Mouse (Mus musculus) hindbrain, embryonic 13.5 days (tissue): ENCODE data around the gene Klhl23. TPM values are rescaled to one million over a fixed set of nuclear protein-coding genes. Genes with fewer than 3 reads are reported as not detected.
"Not testable (repeated sequence)": the region's sequence is repeated elsewhere in the genome, so short reads cannot be mapped to it uniquely, and the experiment has no call there.

Experiments used
- ATAC-seq: fragments of 200-750 bp; cut with Nextera tagmentation; 2 replicates; pipeline ENCODE4 v1.8.0; 2017; ENCODE audit warnings: moderate TSS enrichment; ENCODE audit not compliant: low FRiP score
- H3K27ac ChIP-seq: fragments of 300-500 bp; sonication (generic); 2 replicates; pipeline ENCODE4 v1.5.1; 2015; ENCODE audit warnings: inconsistent platforms, mild to moderate bottlenecking, moderate library complexity
- H3K27me3 ChIP-seq: fragments of 300-500 bp; sonication (generic); 2 replicates; pipeline ENCODE4 v1.6.1; 2015; ENCODE audit warnings: mild to moderate bottlenecking, inconsistent platforms
- H3K36me3 ChIP-seq: fragments of 300-500 bp; sonication (generic); 2 replicates; pipeline ENCODE4 v1.6.1; 2015; ENCODE audit warnings: mild to moderate bottlenecking, inconsistent platforms
- H3K4me1 ChIP-seq: fragments of 300-500 bp; sonication (generic); replicated peaks from 2 replicates; pipeline ENCODE4 v1.6.1; 2015; ENCODE audit warnings: inconsistent platforms
- H3K4me2 ChIP-seq: fragments of 300-500 bp; sonication (generic); 2 replicates; pipeline ENCODE4 v1.6.1; 2015; ENCODE audit warnings: inconsistent platforms, mild to moderate bottlenecking, moderate library complexity
- H3K4me3 ChIP-seq: fragments of 300-500 bp; sonication (generic); 2 replicates; pipeline ENCODE4 v1.5.1; 2015; ENCODE audit warnings: mild to moderate bottlenecking, inconsistent platforms
- H3K9ac ChIP-seq: fragments of 300-500 bp; sonication (generic); 2 replicates; pipeline ENCODE4 v1.6.1; 2015; ENCODE audit warnings: mild to moderate bottlenecking, inconsistent platforms
- H3K9me3 ChIP-seq: fragments of 300-500 bp; sonication (generic); 2 replicates; pipeline ENCODE4 v1.6.1; 2016; ENCODE audit warnings: inconsistent platforms
- WGBS: fragments of 180-500 bp; shearing (Covaris S2); methylation state at CpG from one replicate; pipeline ENCODE4 v1.1.7; 2015; 5-methylcytosine and 5-hydroxymethylcytosine counted together
- polyA plus RNA-seq: library from polyadenylated mRNA; unstranded; fragments of >200 nt; fragmentation: Nextera tagmentation; extraction: Ambion mirVana; gene quantifications from 2 replicates; pipeline ENCODE4 v1.2.1, GENCODE M21; 2015

Gene Klhl23
- polyA plus RNA-seq = 66.8 and 67.4 TPM in 2 replicates

GRCm38 (mm10) chr2:69821711-69822110 lies at the start of gene Klhl23:
Klhl23 (plus strand) TSS chr2:69821944.
- ATAC-seq = no peak
- 27% methylated on average over 8 of the region's 8 CpGs for WGBS
- Histone ChIP-seq H3K4me3 (peak within 1 kb of the TSS; percentile 87), H3K27ac (peak within 1 kb of the TSS; percentile 95), H3K9me3 (no peaks in the 10 kb centered on the region), H3K9ac (peak within 1 kb of the TSS; percentile 94), H3K4me1 (peaks cover 38% of the 10 kb centered on the region), H3K27me3 (no peaks in the 10 kb centered on the region), H3K36me3 (peaks cover 4% of the 10 kb centered on the region; the same call in 1 of the 2 replicates), H3K4me2 (peak within 1 kb of the TSS; percentile 80)

GRCm38 (mm10) chr2:69773331-69773730 lies 48.4 kb upstream of the Klhl23 start:
- no peaks in the 10 kb centered on the region for H3K9me3 ChIP-seq
- no peaks in the 10 kb centered on the region for H3K27me3 ChIP-seq
- H3K4me2 ChIP-seq = no peak overlapping the region
- H3K9ac ChIP-seq = no peak overlapping the region
- H3K4me3 ChIP-seq = no peak overlapping the region
- 96% methylated on average over 3 of the region's 3 CpGs for WGBS
- ATAC-seq = no peak
- peaks cover 32% of the 10 kb centered on the region for H3K36me3 ChIP-seq
- H3K27ac ChIP-seq = no peak overlapping the region
- H3K4me1 ChIP-seq = no peaks in the 10 kb centered on the region

GRCm38 (mm10) chr2:69777985-69778835 lies 43.5 kb upstream of the Klhl23 start:
- ATAC-seq = no peak
- Histone ChIP-seq H3K4me2 (no peak overlapping the region), H3K27me3 (no peaks in the 10 kb centered on the region), H3K36me3 (peaks cover 52% of the 10 kb centered on the region), H3K9me3 (no peaks in the 10 kb centered on the region), H3K9ac (no peak overlapping the region), H3K4me1 (no peaks in the 10 kb centered on the region), H3K4me3 (no peak overlapping the region), H3K27ac (no peak overlapping the region)
- WGBS = 73% methylated on average over 7 of the region's 7 CpGs

- no peaks in the 10 kb centered on the region for H3K27me3 ChIP-seq
- H3K4me3 ChIP-seq = no peak overlapping the region
- no peak overlapping the region for H3K4me2 ChIP-seq
- H3K9me3 ChIP-seq = no peaks in the 10 kb centered on the region
- ATAC-seq = no peak
- peaks cover 49% of the 10 kb centered on the region for H3K36me3 ChIP-seq
- WGBS = 45% methylated on average over 5 of the region's 5 CpGs
- no peaks in the 10 kb centered on the region for H3K4me1 ChIP-seq
- H3K27ac ChIP-seq = no peak overlapping the region
- H3K9ac ChIP-seq = no peak overlapping the region
These were observed 42.9 kb upstream of the Klhl23 start for GRCm38 (mm10) chr2:69778836-69779177.

GRCm38 (mm10) chr2:69788974-69789373 lies 32.8 kb upstream of the Klhl23 start:
- H3K4me3 ChIP-seq = peak overlapping the region; percentile 70
- peaks cover 21% of the 10 kb centered on the region for H3K36me3 ChIP-seq
- H3K27ac ChIP-seq = peak overlapping the region; percentile 91
- peak overlapping the region; percentile 74 for H3K4me2 ChIP-seq
- peak overlapping the region; percentile 86 for H3K9ac ChIP-seq
- H3K9me3 ChIP-seq = no peaks in the 10 kb centered on the region
- H3K27me3 ChIP-seq = no peaks in the 10 kb centered on the region
- ATAC-seq = peak; percentile 36; the same call in 1 of the 2 replicates
- H3K4me1 ChIP-seq = peaks cover 21% of the 10 kb centered on the region
- WGBS = 29% methylated on average over 9 of the region's 9 CpGs

GRCm38 (mm10) chr2:69789429-69790069 lies 32.2 kb upstream of the Klhl23 start, which contains the start of the genes Ccdc173 and Phospho2:
Ccdc173 (minus strand) TSS chr2:69789575.
Phospho2 (plus strand) TSS chr2:69789623.
- H3K27me3 ChIP-seq = no peaks in the 10 kb centered on the region
- peaks cover 21% of the 10 kb centered on the region for H3K4me1 ChIP-seq
- peak within 1 kb of the TSS; percentile 91 for H3K27ac ChIP-seq
- 2% methylated on average over 48 of the region's 48 CpGs for WGBS
- H3K4me3 ChIP-seq = peak within 1 kb of the TSS; percentile 70
- H3K9ac ChIP-seq = peak within 1 kb of the TSS; percentile 86
- peak; percentile 95 for ATAC-seq
- peaks cover 24% of the 10 kb centered on the region for H3K36me3 ChIP-seq
- H3K9me3 ChIP-seq = no peaks in the 10 kb centered on the region
- peak within 1 kb of the TSS; percentile 74 for H3K4me2 ChIP-seq

- H3K27me3 ChIP-seq = no peaks in the 10 kb centered on the region
- H3K4me1 ChIP-seq = peaks cover 21% of the 10 kb centered on the region
- H3K36me3 ChIP-seq = peaks cover 29% of the 10 kb centered on the region
- H3K9ac ChIP-seq = peak overlapping the region; percentile 86; the same call in 1 of the 2 replicates
- peak overlapping the region; percentile 74 for H3K4me2 ChIP-seq
- H3K27ac ChIP-seq = peak overlapping the region; percentile 91
- WGBS = under 1% methylated on average over 10 of the region's 10 CpGs
- H3K4me3 ChIP-seq = peak overlapping the region; percentile 70
- H3K9me3 ChIP-seq = no peaks in the 10 kb centered on the region
- 0 out of 2 replicates have a peak, but pooled peaks have one; percentile 27 for ATAC-seq
These were observed 31.5 kb upstream of the Klhl23 start for GRCm38 (mm10) chr2:69790285-69790684.

GRCm38 (mm10) chr2:69790722-69791121 lies 31.0 kb upstream of the Klhl23 start:
- peak overlapping the region; percentile 74 for H3K4me2 ChIP-seq
- 82% methylated on average over 4 of the region's 4 CpGs for WGBS
- peaks cover 29% of the 10 kb centered on the region for H3K36me3 ChIP-seq
- ATAC-seq = no peak
- H3K27ac ChIP-seq = no peak overlapping the region; the same call in 1 of the 2 replicates
- H3K9me3 ChIP-seq = no peaks in the 10 kb centered on the region
- H3K4me3 ChIP-seq = peak overlapping the region; percentile 70
- no peak overlapping the region for H3K9ac ChIP-seq
- no peaks in the 10 kb centered on the region for H3K27me3 ChIP-seq
- peaks cover 21% of the 10 kb centered on the region for H3K4me1 ChIP-seq

GRCm38 (mm10) chr2:69802911-69803312 lies 18.8 kb upstream of the Klhl23 start:
- 59% methylated on average over 5 of the region's 5 CpGs for WGBS
- no peak for ATAC-seq

GRCm38 (mm10) chr2:69803756-69804155 lies 18.0 kb upstream of the Klhl23 start:
- no peaks in the 10 kb centered on the region for H3K36me3 ChIP-seq
- no peak overlapping the region for H3K4me2 ChIP-seq
- no peak overlapping the region for H3K4me3 ChIP-seq
- H3K27ac ChIP-seq = no peak overlapping the region
- no peaks in the 10 kb centered on the region for H3K9me3 ChIP-seq
- H3K9ac ChIP-seq = no peak overlapping the region
- H3K27me3 ChIP-seq = no peaks in the 10 kb centered on the region
- no peaks in the 10 kb centered on the region for H3K4me1 ChIP-seq
- no peak for ATAC-seq
- 69% methylated on average over 8 of the region's 8 CpGs for WGBS

More at GRCm38 (mm10) chr2:69802911-69803312, 18.8 kb upstream of the Klhl23 start:
- Histone ChIP-seq H3K36me3 (peaks cover 2% of the 10 kb centered on the region), H3K4me1 (no peaks in the 10 kb centered on the region), H3K4me2 (no peak overlapping the region), H3K27ac (no peak overlapping the region), H3K9me3 (no peaks in the 10 kb centered on the region), H3K4me3 (no peak overlapping the region), H3K9ac (no peak overlapping the region), H3K27me3 (no peaks in the 10 kb centered on the region)

- H3K27me3 ChIP-seq, H3K9ac ChIP-seq, H3K4me2 ChIP-seq, H3K27ac ChIP-seq, H3K36me3 ChIP-seq, H3K4me3 ChIP-seq, H3K4me1 ChIP-seq, H3K9me3 ChIP-seq, ATAC-seq: not testable (repeated sequence)
- 95% methylated on average over 9 of the region's 9 CpGs for WGBS
These were observed 17.1 kb upstream of the Klhl23 start for GRCm38 (mm10) chr2:69804663-69805062.

GRCm38 (mm10) chr2:69810169-69810568 lies 11.6 kb upstream of the Klhl23 start:
- Histone ChIP-seq H3K9me3 (no peaks in the 10 kb centered on the region), H3K36me3 (no peaks in the 10 kb centered on the region), H3K4me1 (no peaks in the 10 kb centered on the region), H3K27me3 (no peaks in the 10 kb centered on the region), H3K27ac (no peak overlapping the region), H3K4me3 (no peak overlapping the region), H3K4me2 (no peak overlapping the region), H3K9ac (no peak overlapping the region)
- no peak for ATAC-seq
- 77% methylated on average over 15 of the region's 15 CpGs for WGBS
